Mouse (Mus musculus) neural tube, embryonic 11.5 days (tissue): ENCODE data around the gene Arhgap27. TPM values are rescaled to one million over a fixed set of nuclear protein-coding genes. Genes with fewer than 3 reads are reported as not detected.

ENCODE experiments used
- ATAC-seq: fragments of 200-750 bp; cut with Nextera tagmentation; 2 replicates; pipeline ENCODE4 v1.8.0; 2017; ENCODE audit warnings: moderate number of reproducible peaks, mild to moderate bottlenecking, moderate TSS enrichment, moderate library complexity; ENCODE audit not compliant: insufficient read depth, low FRiP score, low TSS enrichment
- DNase-seq: peaks from one replicate; pipeline ENCODE4 v3.0.0-alpha.2; 2015; ENCODE audit warnings: low spot score
- H3K27ac ChIP-seq: fragments of 300-500 bp; sonication (generic); 2 replicates; pipeline ENCODE4 v1.5.1; 2014; ENCODE audit warnings: low read depth, mild to moderate bottlenecking, low read length
- H3K27me3 ChIP-seq: fragments of 300-500 bp; sonication (generic); 2 replicates; pipeline ENCODE4 v1.6.1; 2014; ENCODE audit warnings: mild to moderate bottlenecking, low read length, mixed read lengths; ENCODE audit not compliant: control insufficient read depth, insufficient read depth
- H3K36me3 ChIP-seq: fragments of 300-500 bp; sonication (generic); 2 replicates; pipeline ENCODE4 v1.6.1; 2014; ENCODE audit warnings: mild to moderate bottlenecking, low read length, moderate library complexity, mixed read lengths; ENCODE audit not compliant: control insufficient read depth, insufficient read depth
- H3K4me1 ChIP-seq: fragments of 300-500 bp; sonication (generic); 2 replicates; pipeline ENCODE4 v1.6.1; 2014; ENCODE audit warnings: low read length, mixed read lengths; ENCODE audit not compliant: control insufficient read depth, insufficient read depth
- H3K4me2 ChIP-seq: fragments of 300-500 bp; sonication (generic); 2 replicates; pipeline ENCODE4 v1.6.1; 2014; ENCODE audit warnings: low read depth, mild to moderate bottlenecking, moderate library complexity
- H3K4me3 ChIP-seq: fragments of 300-500 bp; sonication (generic); 2 replicates; pipeline ENCODE4 v1.5.1; 2014; ENCODE audit warnings: low read depth, low read length
- H3K9ac ChIP-seq: fragments of 300-500 bp; sonication (generic); 2 replicates; pipeline ENCODE4 v1.6.1; 2014; ENCODE audit warnings: mild to moderate bottlenecking, low read length
- H3K9me3 ChIP-seq: fragments of 300-500 bp; sonication (generic); 2 replicates; pipeline ENCODE4 v1.6.1; 2016; ENCODE audit warnings: low read length; ENCODE audit not compliant: control insufficient read depth
- WGBS: fragments of 180-500 bp; shearing (Covaris S2); extraction: QIAGEN DNeasy Blood & Tissue Kit; methylation state at CpG from one replicate; pipeline ENCODE4 v1.1.7; 2014; 5-methylcytosine and 5-hydroxymethylcytosine counted together
- polyA plus RNA-seq: library from polyadenylated mRNA; unstranded; fragments of >200 nt; fragmentation: Nextera tagmentation; extraction: Ambion mirVana; gene quantifications from 2 replicates; pipeline ENCODE4 v1.2.1, GENCODE M21; 2014

The Arhgap27 gene
- polyA plus RNA-seq, 1 experiment from 2014 or later = 4.5 TPM

- H3K27me3 ChIP-seq = peaks cover 18% of the 10 kb centered on the region
- 85% methylated on average over 7 of the region's 7 CpGs for WGBS
- ATAC-seq = no peak
- 0 out of 2 replicates have a peak, but pooled peaks cover 3% of the 10 kb centered on the region for H3K4me1 ChIP-seq
- H3K4me2 ChIP-seq = no peak overlapping the region
- H3K4me3 ChIP-seq = no peak overlapping the region
- no peak overlapping the region for H3K27ac ChIP-seq
- H3K9ac ChIP-seq = no peak overlapping the region
- no peaks in the 10 kb centered on the region for H3K36me3 ChIP-seq
- DNase-seq = no peak
- H3K9me3 ChIP-seq = no peaks in the 10 kb centered on the region
These were observed 25.4 kb downstream of the Arhgap27 start for GRCm38 (mm10) chr11:103338119-103338518.

GRCm38 (mm10) chr11:103337180-103337579 is 26.3 kb downstream of the Arhgap27 start:
- no peak for DNase-seq
- peaks cover 23% of the 10 kb centered on the region for H3K27me3 ChIP-seq
- ATAC-seq = no peak
- no peaks in the 10 kb centered on the region for H3K9me3 ChIP-seq
- no peak overlapping the region for H3K27ac ChIP-seq
- no peak overlapping the region for H3K4me3 ChIP-seq
- H3K9ac ChIP-seq = no peak overlapping the region
- no peaks in the 10 kb centered on the region for H3K36me3 ChIP-seq
- WGBS = 95% methylated on average over 2 of the region's 2 CpGs
- peaks cover 7% of the 10 kb centered on the region; the same call in 1 of the 2 replicates for H3K4me1 ChIP-seq
- no peak overlapping the region for H3K4me2 ChIP-seq

GRCm38 (mm10) chr11:103335561-103335960 is 27.9 kb downstream of the Arhgap27 start:
- H3K4me1 ChIP-seq = peaks cover 7% of the 10 kb centered on the region; the same call in 1 of the 2 replicates
- H3K4me2 ChIP-seq = no peak overlapping the region
- no peaks in the 10 kb centered on the region for H3K9me3 ChIP-seq
- no peak overlapping the region for H3K4me3 ChIP-seq
- H3K27me3 ChIP-seq = peaks cover 23% of the 10 kb centered on the region
- ATAC-seq = no peak
- no peak for DNase-seq
- no peaks in the 10 kb centered on the region for H3K36me3 ChIP-seq
- WGBS = 86% methylated on average over 5 of the region's 5 CpGs
- no peak overlapping the region for H3K9ac ChIP-seq
- no peak overlapping the region for H3K27ac ChIP-seq

- peaks cover 23% of the 10 kb centered on the region for H3K27me3 ChIP-seq
These were observed 28.6 kb downstream of the Arhgap27 start for GRCm38 (mm10) chr11:103334925-103335324.

GRCm38 (mm10) chr11:103333719-103334398 is 29.6 kb downstream of the Arhgap27 start:
- H3K4me1 ChIP-seq = peaks cover 7% of the 10 kb centered on the region; the same call in 1 of the 2 replicates
- no peaks in the 10 kb centered on the region for H3K9me3 ChIP-seq
- 12% methylated on average over 40 of the region's 40 CpGs for WGBS
- H3K36me3 ChIP-seq = no peaks in the 10 kb centered on the region
- DNase-seq (peak; percentile 66), ATAC-seq (no peak)
- no peak overlapping the region for H3K9ac ChIP-seq
- H3K4me2 ChIP-seq = peak overlapping the region; percentile 42
- H3K4me3 ChIP-seq = no peak overlapping the region
- H3K27ac ChIP-seq = no peak overlapping the region
- H3K27me3 ChIP-seq = peaks cover 23% of the 10 kb centered on the region

More at GRCm38 (mm10) chr11:103334925-103335324, 28.6 kb downstream of the Arhgap27 start:
- Histone ChIP-seq H3K4me3 (no peak overlapping the region), H3K36me3 (no peaks in the 10 kb centered on the region), H3K4me2 (no peak overlapping the region), H3K9me3 (no peaks in the 10 kb centered on the region), H3K4me1 (peaks cover 7% of the 10 kb centered on the region; the same call in 1 of the 2 replicates), H3K27ac (no peak overlapping the region), H3K9ac (no peak overlapping the region)
- ATAC-seq (no peak), DNase-seq (no peak)
- WGBS = 87% methylated on average over 9 of the region's 9 CpGs

- WGBS = 28% methylated on average over 33 of the region's 34 CpGs
- Histone ChIP-seq H3K9me3 (no peaks in the 10 kb centered on the region), H3K4me1 (peaks cover 7% of the 10 kb centered on the region; the same call in 1 of the 2 replicates), H3K36me3 (no peaks in the 10 kb centered on the region), H3K4me2 (peak overlapping the region; percentile 42), H3K4me3 (peak overlapping the region; percentile 23), H3K27ac (no peak overlapping the region), H3K9ac (peak overlapping the region; percentile 22; the same call in 1 of the 2 replicates), H3K27me3 (peaks cover 23% of the 10 kb centered on the region)
- ATAC-seq = no peak; the same call in 1 of the 2 replicates
- peak; percentile 38 for DNase-seq
These were observed 30.4 kb downstream of the Arhgap27 start for GRCm38 (mm10) chr11:103332890-103333651.

- peak; percentile 87 for DNase-seq
- no peak overlapping the region for H3K27ac ChIP-seq
- H3K36me3 ChIP-seq = no peaks in the 10 kb centered on the region
- no peak overlapping the region for H3K9ac ChIP-seq
- peak; percentile 58; the same call in 1 of the 2 replicates for ATAC-seq
- no peaks in the 10 kb centered on the region for H3K9me3 ChIP-seq
- peak overlapping the region; percentile 23 for H3K4me3 ChIP-seq
- H3K4me1 ChIP-seq = peaks cover 7% of the 10 kb centered on the region; the same call in 1 of the 2 replicates
- H3K4me2 ChIP-seq = peak overlapping the region; percentile 42
- WGBS = 26% methylated on average over 18 of the region's 18 CpGs
- H3K27me3 ChIP-seq = peaks cover 23% of the 10 kb centered on the region
These were observed 31.2 kb downstream of the Arhgap27 start for GRCm38 (mm10) chr11:103332186-103332889.

GRCm38 (mm10) chr11:103331502-103332185 is 31.8 kb downstream of the Arhgap27 start:
- no peak overlapping the region for H3K9ac ChIP-seq
- 92% methylated on average over 10 of the region's 10 CpGs for WGBS
- no peak overlapping the region for H3K4me3 ChIP-seq
- no peaks in the 10 kb centered on the region for H3K36me3 ChIP-seq
- H3K27ac ChIP-seq = no peak overlapping the region
- H3K9me3 ChIP-seq = no peaks in the 10 kb centered on the region
- peaks cover 23% of the 10 kb centered on the region for H3K27me3 ChIP-seq
- peaks cover 7% of the 10 kb centered on the region; the same call in 1 of the 2 replicates for H3K4me1 ChIP-seq
- no peak for DNase-seq
- H3K4me2 ChIP-seq = no peak overlapping the region
- no peak for ATAC-seq
